Mouse (Mus musculus) limb, embryonic 11.5 days (tissue): Measurements from ENCODE around the gene Myl12a. TPM values are rescaled to one million over a fixed set of nuclear protein-coding genes. Genes with fewer than 3 reads are reported as not detected.
"Not testable (repeated sequence)": the region's sequence is repeated elsewhere in the genome, so short reads cannot be mapped to it uniquely, and the experiment has no call there.

ENCODE experiments used
- ATAC-seq: fragments of 200-750 bp; cut with Nextera tagmentation; 2 replicates; pipeline ENCODE4 v1.8.0; 2017; ENCODE audit warnings: low read depth; ENCODE audit not compliant: insufficient number of reproducible peaks, low FRiP score, low TSS enrichment
- DNase-seq: peaks from one replicate; pipeline ENCODE4 v3.0.0-alpha.2; 2015; ENCODE audit warnings: low spot score
- H3K27ac ChIP-seq: fragments of 300-500 bp; sonication (generic); replicated peaks from 2 replicates; pipeline ENCODE4 v1.5.1; 2014; ENCODE audit warnings: low read depth, mild to moderate bottlenecking, low read length
- H3K27me3 ChIP-seq: fragments of 300-500 bp; sonication (generic); 2 replicates; pipeline ENCODE4 v1.6.1; 2014; ENCODE audit warnings: mild to moderate bottlenecking, low read length, mixed read lengths; ENCODE audit not compliant: control insufficient read depth, insufficient read depth
- H3K36me3 ChIP-seq: fragments of 300-500 bp; sonication (generic); 2 replicates; pipeline ENCODE4 v1.6.1; 2014; ENCODE audit warnings: mild to moderate bottlenecking, low read length, moderate library complexity, mixed read lengths; ENCODE audit not compliant: control insufficient read depth, insufficient read depth
- H3K4me1 ChIP-seq: fragments of 300-500 bp; sonication (generic); 2 replicates; pipeline ENCODE4 v1.6.1; 2014; ENCODE audit warnings: low read length, mixed read lengths; ENCODE audit not compliant: control insufficient read depth, insufficient read depth
- H3K4me2 ChIP-seq: fragments of 300-500 bp; sonication (generic); 2 replicates; pipeline ENCODE4 v1.6.1; 2014; ENCODE audit warnings: low read depth, mild to moderate bottlenecking, moderate library complexity; ENCODE audit not compliant: severe bottlenecking
- H3K4me3 ChIP-seq: fragments of 300-500 bp; sonication (generic); 2 replicates; pipeline ENCODE4 v1.5.1; 2014; ENCODE audit warnings: low read depth, low read length
- H3K9ac ChIP-seq: fragments of 300-500 bp; sonication (generic); 2 replicates; pipeline ENCODE4 v1.6.1; 2014; ENCODE audit warnings: mild to moderate bottlenecking, low read length
- H3K9me3 ChIP-seq: fragments of 300-500 bp; sonication (generic); 2 replicates; pipeline ENCODE4 v1.6.1; 2016; ENCODE audit warnings: low read length; ENCODE audit not compliant: control insufficient read depth
- WGBS: fragments of 180-500 bp; shearing (Covaris S2); extraction: QIAGEN DNeasy Blood & Tissue Kit; methylation state at CpG from one replicate; pipeline ENCODE4 v1.1.7; 2014; 5-methylcytosine and 5-hydroxymethylcytosine counted together
- polyA plus RNA-seq: library from polyadenylated mRNA; unstranded; fragments of >200 nt; fragmentation: Nextera tagmentation; extraction: Ambion mirVana; gene quantifications from 2 replicates; pipeline ENCODE4 v1.2.1, GENCODE M21; 2014

The Myl12a gene
- polyA plus RNA-seq, 1 experiment from 2014 or later = 577 TPM

- Histone ChIP-seq H3K27me3 (no peaks in the 10 kb centered on the region), H3K9ac (no peak overlapping the region), H3K4me3 (no peak overlapping the region), H3K9me3 (no peaks in the 10 kb centered on the region), H3K4me1 (peaks cover 4% of the 10 kb centered on the region; the same call in 1 of the 2 replicates), H3K27ac (no peak overlapping the region), H3K36me3 (no peaks in the 10 kb centered on the region), H3K4me2 (no peak overlapping the region)
- DNase-seq (no peak), ATAC-seq (no peak)
- 96% methylated on average over 7 of the region's 7 CpGs for WGBS
These were observed 36.6 kb downstream of the Myl12a start for GRCm38 (mm10) chr17:70966126-70966525.

- ATAC-seq = no peak
- Histone ChIP-seq H3K9ac (no peak overlapping the region), H3K9me3 (no peaks in the 10 kb centered on the region), H3K4me1 (peaks cover 4% of the 10 kb centered on the region; the same call in 1 of the 2 replicates), H3K4me3 (no peak overlapping the region), H3K27me3 (no peaks in the 10 kb centered on the region), H3K4me2 (no peak overlapping the region), H3K36me3 (no peaks in the 10 kb centered on the region), H3K27ac (no peak overlapping the region)
- 84% methylated on average over 2 of the region's 2 CpGs for WGBS
- no peak for DNase-seq
These were observed 37.4 kb downstream of the Myl12a start for GRCm38 (mm10) chr17:70965281-70965680.

- WGBS = 85% methylated on average over 13 of the region's 13 CpGs
- not testable (repeated sequence) for H3K4me2 ChIP-seq, H3K4me1 ChIP-seq, H3K9me3 ChIP-seq, H3K9ac ChIP-seq, H3K36me3 ChIP-seq, H3K4me3 ChIP-seq, H3K27ac ChIP-seq, H3K27me3 ChIP-seq
- DNase-seq = peak; percentile 64
- peak; percentile 100 for ATAC-seq
These were observed 39.1 kb downstream of the Myl12a start for GRCm38 (mm10) chr17:70963546-70963945.

GRCm38 (mm10) chr17:70951266-70951665, 51.4 kb downstream of the Myl12a start:
- ATAC-seq (no peak), DNase-seq (no peak)
- WGBS = 82% methylated on average over 10 of the region's 10 CpGs
- Histone ChIP-seq H3K36me3 (no peaks in the 10 kb centered on the region), H3K9me3 (no peaks in the 10 kb centered on the region), H3K4me1 (no peaks in the 10 kb centered on the region), H3K27me3 (no peaks in the 10 kb centered on the region), H3K9ac (no peak overlapping the region), H3K27ac (no peak overlapping the region), H3K4me2 (no peak overlapping the region), H3K4me3 (no peak overlapping the region)

DNA sequence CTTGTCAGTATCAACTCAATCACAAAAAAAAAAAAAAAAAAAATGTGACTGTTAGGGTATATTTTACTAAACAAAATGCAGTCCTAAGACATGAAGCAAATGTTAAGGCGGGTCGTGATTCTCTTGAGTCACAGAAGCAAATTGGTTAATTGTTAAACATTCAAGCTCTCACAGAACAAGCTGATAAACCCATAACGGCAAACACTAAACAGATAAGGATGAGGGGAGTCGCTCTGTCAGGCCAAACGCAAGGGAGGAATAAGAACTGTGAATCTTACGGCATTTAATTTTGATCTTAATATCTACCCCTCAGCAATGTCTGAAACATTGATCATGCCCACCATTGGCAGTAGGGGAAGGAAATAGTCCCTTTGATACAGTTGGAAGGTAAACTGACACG, 53.5 kb downstream of the Myl12a start:
- H3K27me3 ChIP-seq = no peaks in the 10 kb centered on the region
- no peak overlapping the region for H3K4me2 ChIP-seq
- H3K4me1 ChIP-seq = no peaks in the 10 kb centered on the region
- H3K9me3 ChIP-seq = no peaks in the 10 kb centered on the region
- H3K9ac ChIP-seq = no peak overlapping the region
- H3K4me3 ChIP-seq = no peak overlapping the region
- WGBS = 87% methylated on average over 7 of the region's 7 CpGs
- H3K36me3 ChIP-seq = no peaks in the 10 kb centered on the region
- DNase-seq (no peak), ATAC-seq (no peak)
- H3K27ac ChIP-seq = no peak overlapping the region

DNA sequence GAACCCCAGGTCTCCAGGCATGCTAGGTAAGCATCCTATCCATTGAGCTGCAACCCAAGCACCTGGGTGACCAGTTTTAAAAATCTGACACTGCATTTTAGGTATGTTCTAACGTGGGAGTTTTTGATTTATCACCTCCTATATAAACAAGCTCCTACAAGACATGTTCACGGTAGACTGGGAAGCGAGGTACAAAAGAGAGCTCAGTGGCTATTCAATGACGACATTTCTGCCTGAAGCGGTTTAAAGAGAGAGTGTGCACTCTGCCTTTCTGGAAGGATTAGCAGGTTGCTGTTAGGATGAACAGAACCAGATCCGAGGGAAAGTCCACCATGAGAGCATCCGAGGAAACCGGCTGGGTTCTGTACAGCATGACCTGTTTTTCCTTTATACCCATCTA, 54.0 kb downstream of the Myl12a start:
- no peak for DNase-seq
- no peak overlapping the region for H3K27ac ChIP-seq
- no peaks in the 10 kb centered on the region for H3K36me3 ChIP-seq
- H3K9ac ChIP-seq = no peak overlapping the region
- no peak overlapping the region for H3K4me2 ChIP-seq
- ATAC-seq = no peak
- 82% methylated on average over 8 of the region's 8 CpGs for WGBS
- H3K27me3 ChIP-seq = no peaks in the 10 kb centered on the region
- no peaks in the 10 kb centered on the region for H3K9me3 ChIP-seq
- no peak overlapping the region for H3K4me3 ChIP-seq
- H3K4me1 ChIP-seq = no peaks in the 10 kb centered on the region

GRCm38 (mm10) chr17:70943779-70944178, 58.9 kb downstream of the Myl12a start:
- no peak overlapping the region for H3K9ac ChIP-seq
- WGBS = 92% methylated on average over 4 of the region's 4 CpGs
- H3K27me3 ChIP-seq = no peaks in the 10 kb centered on the region
- no peak overlapping the region for H3K27ac ChIP-seq
- no peaks in the 10 kb centered on the region for H3K4me1 ChIP-seq
- no peak for DNase-seq
- H3K4me2 ChIP-seq = no peak overlapping the region
- H3K4me3 ChIP-seq = no peak overlapping the region
- ATAC-seq = no peak
- H3K9me3 ChIP-seq = no peaks in the 10 kb centered on the region
- no peaks in the 10 kb centered on the region for H3K36me3 ChIP-seq

Other genes with a start within 250 kb of the Myl12a start
- gene Tgif1, start 149.3 kb downstream of the Myl12a start, polyA plus RNA-seq = 102 and 106 TPM in 2 replicates
- 4.5 and 4.7 TPM in 2 replicates for gene Myom1, start 245 bp downstream of the Myl12a start, polyA plus RNA-seq
- gene Lpin2, start 179.7 kb upstream of the Myl12a start, polyA plus RNA-seq = 48.1 and 54.8 TPM in 2 replicates